Mouse (Mus musculus) urinary bladder, postnatal 14 days (tissue): ENCODE data around the gene Gm20458.

Experiments used
- DNase-seq: peaks from one replicate; pipeline ENCODE4 v3.0.0; 2021; ENCODE audit warnings: low spot score

The Gm20458 gene

GRCm38 (mm10) chr2:164460745-164461551, at the start of gene Gm20458:
Gm20458 (plus strand) TSS chr2:164460967.
- peak; percentile 96 for DNase-seq

- no peak for DNase-seq
Observed at GRCm38 (mm10) chr2:164414167-164414566, 46.6 kb upstream of the Gm20458 start.

DNA sequence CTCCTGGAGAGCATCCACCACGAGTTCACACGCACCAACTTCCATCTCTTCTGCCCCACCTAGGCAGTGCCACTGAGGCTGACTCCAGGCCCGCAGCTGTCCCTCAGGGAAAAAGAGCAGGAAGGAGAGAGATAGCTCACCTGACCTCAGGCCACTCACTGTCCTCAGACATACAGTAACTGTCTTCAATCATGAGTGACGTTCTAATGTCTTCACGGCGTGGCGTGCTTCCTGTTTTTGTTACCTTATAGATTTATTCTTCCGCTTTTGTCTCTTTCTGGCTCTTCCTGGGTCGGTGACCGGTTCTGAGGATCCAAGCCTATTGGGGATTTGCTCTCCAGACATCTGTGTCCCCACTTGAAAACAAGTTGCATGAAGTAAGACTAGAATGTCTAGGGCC, 46.2 kb upstream of the Gm20458 start:
- DNase-seq, result no peak

DNA sequence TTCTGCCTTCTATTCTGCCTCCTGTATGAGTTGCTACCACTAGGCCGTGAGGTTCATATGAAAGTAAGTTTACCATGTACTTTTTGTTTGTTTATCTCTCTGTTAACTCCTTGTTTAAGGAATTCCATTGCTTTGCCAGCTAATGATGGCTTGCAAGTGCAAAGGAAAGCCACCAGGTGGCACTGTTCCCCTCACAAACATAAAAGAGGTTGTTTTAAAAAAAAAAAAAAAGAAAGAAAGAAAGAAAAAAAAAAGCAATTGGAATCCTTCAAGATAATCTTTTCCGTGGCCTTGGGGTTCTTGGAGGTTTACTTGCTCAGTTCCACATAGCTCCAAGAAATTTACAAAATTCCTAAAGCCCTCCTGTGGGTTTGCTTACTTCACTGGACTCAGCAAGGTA, 43.6 kb upstream of the Gm20458 start:
- no peak for DNase-seq

DNA sequence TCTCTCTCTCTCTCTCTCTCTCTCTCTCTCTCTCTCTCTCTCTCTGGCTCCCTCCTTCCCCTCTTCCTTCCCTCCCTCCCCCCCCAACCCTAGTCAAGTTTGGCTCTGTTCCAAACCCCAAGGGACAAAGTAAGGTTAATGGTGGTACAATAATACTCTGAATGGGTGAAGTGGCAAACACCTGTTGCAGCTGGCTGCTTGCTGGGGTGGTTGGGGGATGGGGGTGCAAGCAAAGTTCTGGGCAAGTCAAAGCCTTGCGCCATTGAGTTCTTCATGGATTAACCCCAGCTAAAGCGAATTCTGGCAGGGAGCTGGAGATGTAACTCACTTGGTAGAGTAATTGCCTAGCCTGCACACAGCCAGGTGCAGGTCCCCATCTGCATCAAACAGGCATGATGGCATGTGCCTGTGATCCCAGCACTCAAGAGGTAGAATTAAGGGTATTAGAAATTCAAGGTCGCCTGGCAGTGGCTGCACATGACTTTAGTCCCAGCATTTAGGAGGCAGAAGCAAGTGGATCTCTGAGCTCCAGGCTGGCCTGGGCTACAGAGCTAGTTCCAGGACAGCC, 42.4 kb upstream of the Gm20458 start:
- DNase-seq, result no peak

- no peak for DNase-seq
Observed at GRCm38 (mm10) chr2:164419489-164419888, 41.3 kb upstream of the Gm20458 start.

DNA sequence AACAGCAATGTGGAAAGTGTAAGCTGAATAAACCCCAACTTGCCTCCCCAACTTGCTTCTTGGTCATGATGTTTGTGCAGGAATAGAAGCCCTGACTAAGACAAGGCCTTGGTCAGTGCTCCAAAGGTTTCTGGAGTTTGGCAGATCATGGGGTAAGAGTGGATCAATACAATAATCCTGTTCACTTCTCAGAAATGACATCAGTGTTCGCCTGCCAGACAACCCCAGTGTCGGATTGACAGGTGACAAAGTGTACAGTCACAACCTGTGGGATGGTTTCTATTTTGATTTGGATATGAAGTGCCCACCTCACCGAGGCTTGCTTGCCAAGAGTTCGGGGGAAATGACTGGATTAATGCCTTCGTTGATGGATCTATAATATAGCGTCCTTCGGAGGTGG, 39.5 kb upstream of the Gm20458 start:
- DNase-seq, result no peak

- DNase-seq, result no peak
Observed at GRCm38 (mm10) chr2:164421979-164422378, 38.8 kb upstream of the Gm20458 start.

- DNase-seq, result no peak
Observed at GRCm38 (mm10) chr2:164422675-164423393, 37.9 kb upstream of the Gm20458 start.

- DNase-seq, result no peak
Observed at GRCm38 (mm10) chr2:164423464-164423863, 37.3 kb upstream of the Gm20458 start.

DNA sequence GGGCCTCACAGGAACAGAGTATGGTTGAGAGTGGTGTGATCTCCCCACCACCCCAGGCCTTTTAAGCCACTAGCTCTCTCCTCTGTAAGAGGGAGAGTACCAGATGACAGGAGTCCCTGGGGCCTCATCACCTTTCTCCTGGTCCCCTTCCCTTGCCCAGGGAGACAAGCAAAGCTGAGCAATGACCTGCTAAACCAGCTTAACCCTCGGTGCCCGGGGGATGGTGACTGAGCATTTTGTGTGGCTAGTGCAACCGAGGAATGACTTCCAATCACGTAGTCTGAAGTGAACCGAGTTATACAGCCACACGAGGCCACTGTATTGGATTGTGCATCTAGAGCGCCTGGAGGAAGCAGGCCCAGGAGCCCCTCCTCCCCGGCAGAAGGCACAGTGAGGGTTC, 36.4 kb upstream of the Gm20458 start:
- no peak for DNase-seq

DNA sequence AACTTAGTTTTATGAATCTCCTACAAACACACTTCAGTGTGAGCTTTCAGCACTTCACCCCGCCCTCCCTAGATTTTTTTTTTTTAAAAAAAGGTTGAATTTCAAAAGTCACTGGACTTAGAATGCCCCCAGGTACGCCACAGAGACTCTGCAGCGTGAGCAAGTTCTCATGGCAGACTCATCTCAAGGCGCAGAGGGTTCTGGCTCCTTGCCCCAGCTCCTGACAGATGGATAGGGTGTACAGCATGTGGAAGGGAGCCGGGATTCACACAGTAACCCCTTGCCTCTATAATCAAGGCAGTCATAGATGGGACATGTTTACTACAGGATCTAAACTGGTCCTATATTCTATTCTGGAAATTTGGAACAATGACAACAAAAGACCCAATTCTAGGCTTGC, 35.4 kb upstream of the Gm20458 start:
- no peak for DNase-seq

GRCm38 (mm10) chr2:164426121-164426520, 34.6 kb upstream of the Gm20458 start:
- no peak for DNase-seq

- no peak for DNase-seq
Observed at GRCm38 (mm10) chr2:164426952-164427351, 33.8 kb upstream of the Gm20458 start.

GRCm38 (mm10) chr2:164428451-164428850, 32.3 kb upstream of the Gm20458 start:
- DNase-seq, result no peak

GRCm38 (mm10) chr2:164429881-164430615, 30.7 kb upstream of the Gm20458 start:
- DNase-seq, result no peak

DNA sequence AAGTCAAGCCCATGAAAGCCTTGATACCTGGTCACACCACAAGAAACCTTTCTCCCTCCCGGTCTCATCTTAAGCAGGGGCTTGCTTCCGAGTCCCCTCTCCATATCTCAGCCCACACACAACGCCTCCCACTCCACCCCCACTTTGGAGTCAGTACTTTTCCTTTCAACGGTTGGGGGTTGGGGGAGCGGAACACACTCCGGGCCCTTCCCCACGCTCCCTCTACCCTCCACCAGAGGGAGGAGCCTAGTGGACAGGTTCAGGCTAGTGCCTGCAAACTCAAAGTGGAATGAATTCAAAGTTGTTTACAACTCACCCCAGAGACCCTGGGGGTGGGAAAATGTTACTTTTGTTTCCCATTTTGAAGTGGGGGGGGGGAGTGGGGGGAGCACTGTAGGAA, 30.1 kb upstream of the Gm20458 start:
- peak; percentile 65 for DNase-seq

- peak; percentile 82 for DNase-seq
Observed at GRCm38 (mm10) chr2:164431676-164432465, 28.9 kb upstream of the Gm20458 start.

GRCm38 (mm10) chr2:164432541-164433191, 28.1 kb upstream of the Gm20458 start:
- DNase-seq, result peak; percentile 54

GRCm38 (mm10) chr2:164433278-164433895, 27.4 kb upstream of the Gm20458 start:
- no peak for DNase-seq

DNA sequence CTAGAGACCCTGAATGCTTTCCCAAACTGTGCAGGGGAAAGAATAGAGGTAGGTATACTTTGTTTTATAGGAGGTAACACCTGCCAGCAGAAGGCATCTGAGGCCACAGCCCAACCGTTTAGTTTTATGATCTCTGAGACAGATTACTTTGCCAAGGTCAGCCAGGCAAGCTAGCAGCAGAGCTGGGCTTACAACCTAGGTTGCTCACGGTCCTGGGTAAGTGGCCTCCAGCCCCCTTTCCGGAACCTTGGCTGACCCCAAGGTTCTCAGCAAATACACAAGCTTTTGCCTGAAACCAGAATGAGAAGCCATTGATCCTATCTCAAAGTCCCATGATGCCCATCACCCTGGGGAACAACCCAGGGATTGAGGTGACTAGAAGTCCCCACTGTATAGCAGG, 26.1 kb upstream of the Gm20458 start:
- no peak for DNase-seq
